Mouse (Mus musculus) hindbrain, embryonic 16.5 days (tissue): ENCODE results near the gene Cnpy1. TPM values are rescaled to one million over a fixed set of nuclear protein-coding genes. Genes with fewer than 3 reads are reported as not detected.

ENCODE experiments used
- ATAC-seq: fragments of 200-750 bp; cut with Nextera tagmentation; 2 replicates; pipeline ENCODE4 v1.8.0; 2017; ENCODE audit warnings: moderate TSS enrichment, moderate library complexity
- H3K27ac ChIP-seq: fragments of 300-500 bp; sonication (generic); 2 replicates; pipeline ENCODE4 v1.5.1; 2014; ENCODE audit warnings: low read depth, mild to moderate bottlenecking, control low read depth, low read length, moderate library complexity
- H3K27me3 ChIP-seq: fragments of 300-500 bp; sonication (generic); replicated peaks from 2 replicates; pipeline ENCODE4 v1.6.1; 2014; ENCODE audit warnings: low read length; ENCODE audit not compliant: control insufficient read depth, insufficient read depth
- H3K36me3 ChIP-seq: fragments of 300-500 bp; sonication (generic); 2 replicates; pipeline ENCODE4 v1.6.1; 2014; ENCODE audit warnings: mild to moderate bottlenecking, low read length, moderate library complexity, mixed read lengths; ENCODE audit not compliant: control insufficient read depth, insufficient read depth
- H3K4me1 ChIP-seq: fragments of 300-500 bp; sonication (generic); 2 replicates; pipeline ENCODE4 v1.6.1; 2014; ENCODE audit warnings: low read depth, low read length; ENCODE audit not compliant: control insufficient read depth, insufficient read depth
- H3K4me2 ChIP-seq: fragments of 300-500 bp; sonication (generic); 2 replicates; pipeline ENCODE4 v1.6.1; 2014; ENCODE audit warnings: mild to moderate bottlenecking, low read length, control low read depth, moderate library complexity
- H3K4me3 ChIP-seq: fragments of 300-500 bp; sonication (generic); 2 replicates; pipeline ENCODE4 v1.5.1; 2014; ENCODE audit warnings: mild to moderate bottlenecking, low read length, control low read depth, moderate library complexity
- H3K9ac ChIP-seq: fragments of 300-500 bp; sonication (generic); 2 replicates; pipeline ENCODE4 v1.6.1; 2014; ENCODE audit warnings: low read depth, mild to moderate bottlenecking, control low read depth, low read length, moderate library complexity
- H3K9me3 ChIP-seq: fragments of 300-500 bp; sonication (generic); 2 replicates; pipeline ENCODE4 v1.6.1; 2014; ENCODE audit warnings: mild to moderate bottlenecking, low read length, moderate library complexity; ENCODE audit not compliant: control insufficient read depth
- WGBS: fragments of 180-500 bp; shearing (Covaris S2); extraction: QIAGEN DNeasy Blood & Tissue Kit; methylation state at CpG from one replicate; pipeline ENCODE4 v1.1.7; 2014; 5-methylcytosine and 5-hydroxymethylcytosine counted together
- polyA plus RNA-seq: library from polyadenylated mRNA; unstranded; fragments of >200 nt; fragmentation: Nextera tagmentation; extraction: Ambion mirVana; gene quantifications from 2 replicates; pipeline ENCODE4 v1.2.1, GENCODE M21; 2015

Cnpy1 gene
- polyA plus RNA-seq, 1 experiment from 2014 or later, result 25.0 TPM

GRCm38 (mm10) chr5:28236098-28236497 is 9.5 kb downstream of the Cnpy1 start:
- WGBS, result 31% methylated on average over 6 of the region's 6 CpGs
- no peak for ATAC-seq
- Histone ChIP-seq H3K36me3 (no peaks in the 10 kb centered on the region), H3K27me3 (no peaks in the 10 kb centered on the region), H3K4me2 (no peak overlapping the region), H3K27ac (no peak overlapping the region), H3K9me3 (no peaks in the 10 kb centered on the region), H3K4me1 (no peaks in the 10 kb centered on the region), H3K9ac (no peak overlapping the region), H3K4me3 (no peak overlapping the region)

GRCm38 (mm10) chr5:28232101-28232500 is 13.5 kb downstream of the Cnpy1 start:
- H3K4me2 ChIP-seq, result no peak overlapping the region
- H3K9me3 ChIP-seq, result no peaks in the 10 kb centered on the region
- H3K4me1 ChIP-seq, result no peaks in the 10 kb centered on the region
- no peak overlapping the region for H3K27ac ChIP-seq
- ATAC-seq, result no peak
- 62% methylated on average over 3 of the region's 3 CpGs for WGBS
- H3K36me3 ChIP-seq, result no peaks in the 10 kb centered on the region
- no peaks in the 10 kb centered on the region for H3K27me3 ChIP-seq
- no peak overlapping the region for H3K9ac ChIP-seq
- no peak overlapping the region for H3K4me3 ChIP-seq

GRCm38 (mm10) chr5:28219596-28219995 is 26.0 kb downstream of the Cnpy1 start:
- WGBS, result 73% methylated on average over 1 of the region's 1 CpGs

GRCm38 (mm10) chr5:28213441-28213840 is 32.2 kb downstream of the Cnpy1 start:
- Histone ChIP-seq H3K9me3 (no peaks in the 10 kb centered on the region), H3K4me3 (no peak overlapping the region), H3K4me1 (peaks cover 9% of the 10 kb centered on the region), H3K27ac (no peak overlapping the region), H3K9ac (no peak overlapping the region), H3K4me2 (no peak overlapping the region), H3K36me3 (no peaks in the 10 kb centered on the region), H3K27me3 (peaks cover 20% of the 10 kb centered on the region)
- ATAC-seq, result no peak
- 70% methylated on average over 2 of the region's 2 CpGs for WGBS

More at GRCm38 (mm10) chr5:28219596-28219995, 26.0 kb downstream of the Cnpy1 start:
- no peak overlapping the region for H3K27ac ChIP-seq
- H3K36me3 ChIP-seq, result no peaks in the 10 kb centered on the region
- no peak overlapping the region for H3K4me3 ChIP-seq
- no peak for ATAC-seq
- no peak overlapping the region for H3K9ac ChIP-seq
- H3K4me2 ChIP-seq, result no peak overlapping the region
- H3K4me1 ChIP-seq, result no peaks in the 10 kb centered on the region
- no peaks in the 10 kb centered on the region for H3K27me3 ChIP-seq
- no peaks in the 10 kb centered on the region for H3K9me3 ChIP-seq

- no peak overlapping the region for H3K4me3 ChIP-seq
- no peaks in the 10 kb centered on the region for H3K36me3 ChIP-seq
- peak overlapping the region; percentile 79; the same call in 1 of the 2 replicates for H3K4me2 ChIP-seq
- H3K27me3 ChIP-seq, result peaks cover 24% of the 10 kb centered on the region
- peaks cover 9% of the 10 kb centered on the region for H3K4me1 ChIP-seq
- no peak overlapping the region for H3K27ac ChIP-seq
- no peaks in the 10 kb centered on the region for H3K9me3 ChIP-seq
- WGBS, result 5% methylated on average over 15 of the region's 15 CpGs
- no peak overlapping the region for H3K9ac ChIP-seq
- peak; percentile 53; the same call in 1 of the 2 replicates for ATAC-seq
Observed at GRCm38 (mm10) chr5:28211651-28212310, 33.8 kb downstream of the Cnpy1 start.

GRCm38 (mm10) chr5:28210591-28211550 is 34.7 kb downstream of the Cnpy1 start:
- H3K27ac ChIP-seq, result no peak overlapping the region; the same call in 1 of the 2 replicates
- ATAC-seq, result no peak
- WGBS, result 2% methylated on average over 29 of the region's 29 CpGs
- H3K4me3 ChIP-seq, result peak overlapping the region; percentile 47
- H3K4me2 ChIP-seq, result peak overlapping the region; percentile 79
- H3K27me3 ChIP-seq, result peaks cover 27% of the 10 kb centered on the region
- peaks cover 9% of the 10 kb centered on the region for H3K4me1 ChIP-seq
- no peaks in the 10 kb centered on the region for H3K9me3 ChIP-seq
- peak overlapping the region; percentile 18; the same call in 1 of the 2 replicates for H3K9ac ChIP-seq
- H3K36me3 ChIP-seq, result no peaks in the 10 kb centered on the region

GRCm38 (mm10) chr5:28209549-28210431 is 35.8 kb downstream of the Cnpy1 start:
- Histone ChIP-seq H3K9ac (peak overlapping the region; percentile 61), H3K4me2 (peak overlapping the region; percentile 79), H3K27me3 (peaks cover 27% of the 10 kb centered on the region), H3K27ac (peak overlapping the region; percentile 74), H3K4me3 (peak overlapping the region; percentile 47), H3K4me1 (peaks cover 9% of the 10 kb centered on the region), H3K9me3 (no peaks in the 10 kb centered on the region), H3K36me3 (no peaks in the 10 kb centered on the region)
- WGBS, result under 1% methylated on average over 76 of the region's 80 CpGs
- ATAC-seq, result peak; percentile 81

GRCm38 (mm10) chr5:28208726-28209520 is 36.7 kb downstream of the Cnpy1 start:
- Histone ChIP-seq H3K4me2 (peak overlapping the region; percentile 79), H3K27me3 (peaks cover 27% of the 10 kb centered on the region), H3K9me3 (no peaks in the 10 kb centered on the region), H3K9ac (no peak overlapping the region; the same call in 1 of the 2 replicates), H3K4me1 (peaks cover 9% of the 10 kb centered on the region), H3K36me3 (no peaks in the 10 kb centered on the region), H3K27ac (peak overlapping the region; percentile 74; the same call in 1 of the 2 replicates), H3K4me3 (peak overlapping the region; percentile 47)
- ATAC-seq, result no peak
- 13% methylated on average over 20 of the region's 20 CpGs for WGBS
